Mouse (Mus musculus): ENCODE results near the gene Pdlim7.

Gene Pdlim7

GRCm38 (mm10) chr13:55463399-55464026 lies 50.0 kb downstream of the Pdlim7 start:
- DNase-seq, result no peak

GRCm38 (mm10) chr13:55462965-55463364 lies 50.5 kb downstream of the Pdlim7 start:
- no peak for DNase-seq

DNA sequence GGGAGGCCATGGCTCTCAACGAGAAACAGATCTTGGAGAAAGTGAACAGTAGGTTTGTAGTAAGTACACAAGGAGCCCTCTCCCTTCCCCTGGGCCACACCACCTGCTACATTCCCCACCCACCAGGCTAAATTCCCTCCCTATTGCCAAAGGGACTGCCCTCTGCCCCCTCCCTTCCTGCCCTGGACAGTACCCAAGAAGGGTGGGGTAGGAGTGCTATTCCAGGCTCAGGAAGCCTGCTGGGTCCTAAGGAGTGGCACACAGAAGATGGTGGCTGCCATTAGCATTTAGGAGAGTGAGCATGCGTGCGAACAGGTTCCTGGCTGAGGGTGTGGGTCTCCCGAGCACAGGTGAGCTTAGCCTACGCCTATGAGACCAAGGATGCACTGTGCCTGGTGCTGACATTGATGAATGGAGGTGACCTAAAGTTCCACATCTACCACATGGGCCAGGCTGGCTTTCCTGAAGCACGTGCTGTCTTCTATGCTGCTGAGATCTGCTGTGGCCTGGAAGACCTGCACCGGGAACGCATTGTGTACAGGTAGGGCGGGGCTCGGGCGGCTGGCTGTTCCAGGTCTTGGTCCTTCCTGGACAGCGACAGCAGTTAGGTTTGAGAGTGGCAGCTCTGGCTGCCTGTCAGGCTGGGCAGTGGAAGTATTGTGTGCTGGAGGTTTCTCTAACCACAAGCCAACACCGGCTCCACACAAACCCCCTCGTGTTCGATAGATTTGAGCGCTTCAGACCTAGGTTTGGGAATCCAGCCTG lies 61.5 kb downstream of the Pdlim7 start:
- no peak for DNase-seq

DNA sequence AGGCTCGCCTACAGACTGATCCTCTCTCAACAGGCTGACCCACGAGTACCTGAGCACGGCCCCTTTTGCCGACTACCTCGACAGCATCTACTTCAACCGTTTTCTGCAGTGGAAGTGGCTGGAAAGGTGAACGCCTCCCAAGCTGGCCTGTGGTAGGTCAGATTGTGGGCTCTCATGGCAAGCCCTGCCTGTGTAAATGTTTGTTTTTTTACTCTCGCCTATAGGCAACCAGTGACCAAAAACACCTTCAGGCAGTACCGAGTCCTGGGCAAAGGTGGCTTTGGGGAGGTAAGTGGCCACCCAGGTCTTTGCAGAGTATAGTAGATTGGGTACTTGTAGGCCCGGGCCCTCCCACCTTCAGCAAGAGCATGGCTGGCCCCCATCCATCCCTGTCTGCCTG lies 62.2 kb downstream of the Pdlim7 start:
- no peak for DNase-seq

GRCm38 (mm10) chr13:55450511-55450980 lies 62.9 kb downstream of the Pdlim7 start:
- DNase-seq, result peak; percentile 50

DNA sequence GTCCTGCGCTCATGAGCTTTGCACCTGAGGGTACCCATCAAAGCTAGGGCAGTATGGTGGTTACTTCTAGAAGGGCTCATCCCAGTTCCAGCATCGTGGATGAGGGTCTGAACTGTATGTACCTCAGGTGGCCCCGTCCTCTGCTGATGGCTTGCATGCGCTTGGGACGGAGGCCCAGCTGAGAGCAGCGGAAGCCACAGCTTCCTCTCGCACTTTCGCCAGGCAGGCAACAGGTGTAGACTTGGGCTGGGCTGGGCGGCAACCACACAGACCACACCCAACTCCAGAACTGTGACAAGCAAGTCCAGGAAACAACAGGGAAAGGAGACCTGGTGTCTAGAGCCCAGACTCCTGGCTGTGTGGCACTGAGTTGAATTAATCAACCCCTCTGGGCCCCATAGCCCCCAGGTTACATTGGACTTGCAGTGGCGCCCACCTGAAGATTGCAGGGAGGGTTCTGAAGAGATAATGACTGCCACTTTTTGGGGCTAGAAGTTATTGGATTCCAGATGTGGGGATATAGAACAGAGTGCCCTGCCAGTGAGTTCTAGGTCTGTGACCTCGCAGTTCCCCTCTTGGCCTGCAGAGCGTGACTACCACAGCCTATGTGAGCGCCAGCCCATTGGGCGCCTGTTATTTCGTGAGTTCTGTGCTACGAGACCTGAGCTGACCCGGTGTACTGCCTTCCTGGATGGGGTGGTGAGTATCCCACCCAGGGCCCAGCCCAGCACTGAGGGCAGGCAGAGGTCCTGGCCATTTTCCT lies 63.6 kb downstream of the Pdlim7 start:
- no peak for DNase-seq

DNA sequence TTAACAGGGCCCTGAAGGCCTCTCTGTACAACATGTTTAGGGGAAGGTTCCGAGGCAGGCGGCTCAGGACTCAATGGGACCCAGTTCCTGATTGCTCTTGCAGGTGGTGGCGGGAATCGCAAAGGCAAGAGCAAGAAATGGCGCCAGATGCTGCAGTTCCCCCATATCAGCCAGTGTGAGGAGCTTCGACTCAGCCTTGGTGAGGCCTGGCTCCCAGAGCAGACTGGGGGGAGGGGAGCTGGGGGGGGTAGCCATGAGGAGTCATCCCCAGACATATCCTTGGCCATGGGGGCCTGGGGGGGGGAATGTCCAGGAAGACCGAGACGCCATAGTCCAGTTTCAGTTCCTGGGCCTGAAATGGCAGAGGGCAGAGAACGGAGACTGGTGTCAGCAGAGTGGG lies 64.3 kb downstream of the Pdlim7 start:
- DNase-seq, result no peak

- DNase-seq, result no peak
Observed at GRCm38 (mm10) chr13:55448131-55448530, 65.3 kb downstream of the Pdlim7 start.

DNA sequence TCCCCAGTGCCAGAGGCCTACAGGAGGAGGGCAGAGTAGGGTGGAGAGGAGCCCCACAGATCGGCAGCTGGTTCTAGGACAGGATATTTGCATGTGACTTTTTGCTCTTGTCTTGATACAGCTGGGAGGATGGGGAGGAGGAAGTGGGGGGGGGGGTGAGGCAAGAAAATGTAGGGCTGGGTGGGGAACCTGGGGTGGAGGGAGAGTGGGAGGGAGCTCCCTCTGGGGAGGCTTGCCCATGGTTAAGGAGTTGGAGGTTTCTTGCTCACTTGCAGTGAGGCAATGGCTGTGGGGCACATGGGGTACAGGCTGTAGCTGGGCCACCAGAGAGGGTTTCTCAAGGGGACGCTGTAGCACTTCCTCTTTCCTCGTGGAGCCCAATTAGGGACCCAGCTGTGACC lies 65.9 kb downstream of the Pdlim7 start:
- DNase-seq, result no peak

DNA sequence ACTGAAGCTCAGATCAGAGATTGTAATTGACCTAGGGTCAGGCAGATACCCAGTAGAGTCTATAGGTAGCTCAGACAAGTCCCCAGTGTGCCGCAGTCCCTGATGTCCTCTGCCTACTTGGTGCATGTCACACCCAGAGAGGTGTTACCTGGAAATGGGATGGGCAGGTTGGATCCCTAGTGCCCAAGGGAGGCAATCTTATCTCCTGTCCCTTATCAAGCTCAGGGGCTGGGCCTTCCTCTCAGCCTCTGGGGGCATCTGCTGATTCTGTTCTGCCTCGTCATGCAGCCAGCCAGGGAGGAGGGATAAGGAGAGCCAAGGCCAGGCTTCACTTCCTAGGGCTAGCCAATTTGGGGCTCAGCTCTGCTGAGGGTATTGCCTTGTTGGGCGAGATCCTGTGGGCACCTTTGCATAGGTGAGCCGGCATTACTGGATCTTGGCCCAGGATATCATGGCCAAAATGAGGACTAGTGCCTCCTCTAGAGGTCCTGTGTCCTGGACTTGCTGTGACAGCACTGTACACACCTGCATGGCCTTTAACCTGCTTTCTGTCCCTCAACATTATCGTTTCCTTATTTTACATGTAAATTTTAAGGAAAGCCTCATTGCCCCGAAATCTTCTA lies 66.9 kb downstream of the Pdlim7 start:
- no peak for DNase-seq

Data from right cerebral cortex, postnatal 4 days (tissue).